Mouse (Mus musculus) natural killer cell, adult 2 months (primary cell): ENCODE measurements around the gene Thap7.

ENCODE experiments used
- DNase-seq, 2 experiments: peaks; one replicate each; pipeline ENCODE4 v3.0.0; 2022; ENCODE audit warnings: low spot score in 2 of 2

Thap7 gene

DNA sequence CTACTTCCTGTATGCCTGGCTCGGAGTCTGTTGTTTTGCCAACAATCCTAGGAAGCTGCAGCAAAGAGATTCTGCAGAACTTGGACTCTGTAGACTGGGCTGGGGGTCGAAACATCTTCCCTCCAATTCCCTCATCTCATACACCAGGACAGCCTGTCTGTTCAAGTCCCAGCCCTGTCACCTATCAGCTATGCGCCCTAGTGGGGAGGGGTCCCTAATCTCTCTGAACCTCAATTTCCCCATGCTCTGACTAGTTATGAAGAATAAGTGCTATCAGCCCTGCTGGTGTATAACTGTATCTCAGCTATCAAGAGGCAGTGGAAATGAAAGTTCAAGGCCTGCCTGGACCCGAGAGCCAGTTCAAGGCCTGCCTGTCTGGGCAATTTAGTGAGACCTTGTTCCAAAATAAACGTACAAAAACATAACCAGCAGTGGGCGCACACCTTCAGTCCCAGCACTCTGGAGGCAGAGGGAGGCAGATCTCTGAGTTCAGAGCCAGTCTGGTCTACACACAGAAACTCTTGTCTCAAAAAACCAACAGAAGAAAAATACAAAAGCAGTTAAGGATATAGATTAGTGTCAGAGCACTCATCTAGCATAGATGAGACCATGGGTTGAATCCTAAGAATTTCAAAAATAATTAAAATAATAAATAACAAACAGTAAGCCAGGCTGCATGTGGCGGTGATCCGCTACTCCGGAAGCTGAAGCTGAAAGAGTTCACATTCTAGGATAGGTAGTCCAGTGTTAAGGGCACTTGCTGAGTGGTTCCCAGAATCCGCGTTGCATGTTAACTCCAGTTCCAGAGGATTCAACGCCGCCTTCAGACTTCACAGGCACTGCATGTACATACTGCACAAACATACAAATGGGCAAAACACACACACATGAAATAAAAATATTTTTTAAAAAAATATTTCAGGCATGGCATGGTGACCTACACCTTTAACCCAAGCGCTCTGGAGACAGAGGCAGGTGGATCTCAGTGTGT lies 42.2 kb downstream of the Thap7 start:
- no peak for DNase-seq

DNA sequence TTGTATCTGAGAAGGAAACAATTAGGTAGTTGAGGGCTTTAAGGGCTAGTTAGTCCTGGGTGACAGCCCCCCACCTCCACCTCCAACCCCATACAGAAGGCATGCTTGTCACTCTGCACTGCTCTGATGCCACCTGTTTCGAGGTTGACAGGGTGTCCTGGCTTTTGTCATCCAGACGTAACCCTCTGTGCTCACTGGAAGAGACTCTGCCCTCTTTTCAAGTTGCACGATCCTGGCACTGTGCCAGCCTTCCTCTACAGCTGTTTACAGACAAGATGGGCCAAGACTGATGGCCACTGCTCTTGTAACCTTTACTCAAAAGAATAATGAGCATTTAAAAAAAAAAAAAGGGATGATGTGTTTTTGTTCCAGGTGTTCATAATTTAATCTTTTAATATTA lies 44.4 kb downstream of the Thap7 start:
- DNase-seq, result no peak

DNA sequence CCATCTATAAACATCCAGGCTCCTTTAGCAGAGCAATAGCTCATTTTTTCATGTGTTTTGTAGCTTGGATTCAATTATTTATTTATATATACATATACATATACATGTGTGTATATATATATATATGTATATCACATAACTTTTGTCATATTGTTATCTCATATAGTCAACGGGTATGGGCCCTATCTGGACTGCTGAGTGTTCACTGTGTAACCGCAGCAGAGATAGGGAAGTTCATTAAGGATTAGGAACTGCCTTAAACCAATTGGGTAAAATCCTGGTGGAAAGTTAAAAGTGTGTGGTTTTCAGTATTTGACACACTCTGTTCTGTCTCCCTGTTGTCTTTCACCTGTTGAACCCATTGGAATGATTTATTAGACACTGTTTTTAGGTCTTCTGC lies 49.5 kb downstream of the Thap7 start:
- DNase-seq, result no peak

DNA sequence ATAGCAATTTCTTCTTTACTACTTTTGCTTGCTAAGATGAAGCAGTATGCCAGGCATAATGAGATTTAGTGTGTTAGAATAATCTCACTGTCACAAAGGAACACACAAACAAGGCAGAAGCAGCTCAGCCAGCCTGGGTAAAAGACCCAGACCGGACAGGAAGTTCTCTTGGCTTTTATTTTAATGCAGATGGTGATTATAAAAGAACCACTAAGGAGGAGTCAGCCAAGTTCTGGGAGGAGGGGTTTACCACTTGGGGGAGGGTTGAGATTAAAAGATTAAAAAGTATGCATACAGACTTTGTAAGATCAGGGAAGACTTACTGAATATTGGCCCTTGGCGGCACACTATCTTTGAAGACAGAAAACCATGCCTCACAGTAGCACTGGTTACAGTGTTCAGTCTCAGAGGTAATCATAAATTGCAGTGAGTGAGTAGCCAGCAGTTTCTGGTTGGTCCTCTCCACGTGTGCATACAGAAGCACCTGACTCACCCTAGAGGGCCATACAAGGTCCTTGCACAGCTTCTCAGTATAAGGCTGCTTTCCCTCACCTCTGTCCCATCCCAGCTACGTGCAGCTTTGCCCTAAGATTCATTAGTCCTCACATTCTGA lies 52.5 kb downstream of the Thap7 start:
- DNase-seq, result no peak
